Mouse (Mus musculus) heart, adult 2 months (tissue): Measurements from ENCODE around the gene Alg1.

ENCODE experiments used
- CTCF ChIP-seq: fragments of 200-600 bp; IDR thresholded peaks from 2 replicates; pipeline ENCODE4 v1.8.1; 2022; ENCODE audit warnings: antibody characterized with exemption, mild to moderate bottlenecking, moderate library complexity
- POLR2A ChIP-seq: fragments of 200-500 bp; IDR thresholded peaks from 2 replicates; pipeline ENCODE4 v1.6.1; 2011; ENCODE audit warnings: mild to moderate bottlenecking, low read depth, low read length, control low read depth; ENCODE audit not compliant: insufficient read depth

DNA sequence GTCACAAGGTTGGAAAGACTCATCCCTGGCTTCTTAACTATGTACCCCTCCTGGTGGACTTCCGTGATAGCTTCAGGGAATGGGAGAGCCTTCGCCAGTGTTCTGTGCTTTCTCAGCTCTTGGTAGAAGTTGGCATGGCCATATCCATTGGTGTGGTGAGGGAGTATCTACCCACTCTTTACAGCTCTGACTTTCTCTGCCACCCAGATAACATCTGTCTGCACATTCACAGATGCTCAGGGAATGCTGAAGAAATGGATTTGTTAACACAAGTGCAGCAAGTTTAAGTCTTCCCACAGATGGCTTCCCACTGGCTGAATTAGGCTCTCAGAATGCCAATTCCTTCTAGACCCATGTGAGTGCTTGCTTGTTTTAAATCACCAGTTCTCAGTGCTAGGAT lies 19.3 kb upstream of the Alg1 start:
- no peak for TF ChIP-seq CTCF
- no peak for TF ChIP-seq POLR2A
